Mouse (Mus musculus) bone marrow macrophage, adult 2 months (primary cell): ENCODE measurements around the gene Matn3. TPM values are rescaled to one million over a fixed set of nuclear protein-coding genes. Genes with fewer than 3 reads are reported as not detected.

Experiments
- H3K27ac ChIP-seq: 2 replicates; pipeline ENCODE4 v1.5.1; 2012; ENCODE audit warnings: low read depth, low read length; ENCODE audit not compliant: insufficient read depth
- H3K4me1 ChIP-seq: 2 replicates; pipeline ENCODE4 v1.6.1; 2012; ENCODE audit warnings: low read length; ENCODE audit not compliant: control insufficient read depth, insufficient read depth
- H3K4me3 ChIP-seq: 2 replicates; pipeline ENCODE4 v1.5.1; 2012; ENCODE audit warnings: mild to moderate bottlenecking, low read length, moderate library complexity; ENCODE audit not compliant: insufficient read depth
- CTCF ChIP-seq: IDR thresholded peaks from 2 replicates; pipeline ENCODE4 v1.5.1; 2012; ENCODE audit warnings: low read depth, mild to moderate bottlenecking, low read length, moderate library complexity
- POLR2A ChIP-seq: IDR thresholded peaks from 2 replicates; pipeline ENCODE4 v1.6.1; 2012; ENCODE audit warnings: mild to moderate bottlenecking, low read depth, low read length, borderline replicate concordance
- polyA plus RNA-seq: library from polyadenylated mRNA; stranded (reverse); fragments of >200 nt; gene quantifications from 2 replicates; pipeline ENCODE4 v1.2.4, GENCODE M21; 2012; ENCODE audit not compliant: missing spikeins, insufficient read depth, insufficient read length

Matn3 gene
- polyA plus RNA-seq, 1 experiment = not detected

- H3K27ac ChIP-seq = no peak overlapping the region
- H3K4me3 ChIP-seq = no peak overlapping the region
- no peaks in the 10 kb centered on the region for H3K4me1 ChIP-seq
- no peak for TF ChIP-seq CTCF
- TF ChIP-seq POLR2A = no peak
These were observed 68.6 kb downstream of the Matn3 start for GRCm38 (mm10) chr12:9016376-9016775.

- Histone ChIP-seq H3K4me1 (no peaks in the 10 kb centered on the region), H3K4me3 (no peak overlapping the region)
- no peak for TF ChIP-seq POLR2A
- no peak for TF ChIP-seq CTCF
These were observed 72.7 kb downstream of the Matn3 start for GRCm38 (mm10) chr12:9020431-9020830.

GRCm38 (mm10) chr12:9020986-9021385 is 73.3 kb downstream of the Matn3 start:
- Histone ChIP-seq H3K4me1 (no peaks in the 10 kb centered on the region), H3K27ac (no peak overlapping the region), H3K4me3 (no peak overlapping the region)
- no peak for TF ChIP-seq CTCF
- TF ChIP-seq POLR2A = no peak

More at GRCm38 (mm10) chr12:9020431-9020830, 72.7 kb downstream of the Matn3 start:
- H3K27ac ChIP-seq = no peak overlapping the region

Other genes starting within 250 kb of the Matn3 start
- 10.9 and 13.0 TPM in 2 replicates for gene Sdc1, start 176.6 kb upstream of the Matn3 start, polyA plus RNA-seq
- gene Laptm4a, start 26.3 kb upstream of the Matn3 start, polyA plus RNA-seq = 394 and 417 TPM in 2 replicates
- gene Wdr35, start 26.0 kb downstream of the Matn3 start, polyA plus RNA-seq = 3.2 and 3.4 TPM in 2 replicates
- 18.8 and 22.7 TPM in 2 replicates for gene Ttc32, start 82.1 kb downstream of the Matn3 start, polyA plus RNA-seq